Mouse (Mus musculus) midbrain, embryonic 15.5 days (tissue): Measurements from ENCODE around the gene Olfr520. TPM values are rescaled to one million over a fixed set of nuclear protein-coding genes. Genes with fewer than 3 reads are reported as not detected.
"Not testable (repeated sequence)": the region's sequence is repeated elsewhere in the genome, so short reads cannot be mapped to it uniquely, and the experiment has no call there.

Experiments
- ATAC-seq: fragments of 200-750 bp; cut with Nextera tagmentation; replicated peaks from 2 replicates; pipeline ENCODE4 v1.8.0; 2017; ENCODE audit warnings: moderate TSS enrichment
- H3K27ac ChIP-seq: fragments of 300-500 bp; sonication (generic); 2 replicates; pipeline ENCODE4 v1.5.1; 2015; ENCODE audit warnings: mild to moderate bottlenecking, inconsistent platforms
- H3K27me3 ChIP-seq: fragments of 300-500 bp; sonication (generic); replicated peaks from 2 replicates; pipeline ENCODE4 v1.6.1; 2015; ENCODE audit warnings: inconsistent platforms
- H3K36me3 ChIP-seq: fragments of 300-500 bp; sonication (generic); replicated peaks from 2 replicates; pipeline ENCODE4 v1.6.1; 2015; ENCODE audit warnings: inconsistent platforms
- H3K4me1 ChIP-seq: fragments of 300-500 bp; sonication (generic); 2 replicates; pipeline ENCODE4 v1.6.1; 2015; ENCODE audit warnings: inconsistent platforms
- H3K4me2 ChIP-seq: fragments of 300-500 bp; sonication (generic); 2 replicates; pipeline ENCODE4 v1.6.1; 2015; ENCODE audit warnings: inconsistent platforms, mild to moderate bottlenecking, moderate library complexity
- H3K4me3 ChIP-seq: fragments of 300-500 bp; sonication (generic); 2 replicates; pipeline ENCODE4 v1.5.1; 2015; ENCODE audit warnings: mild to moderate bottlenecking, inconsistent platforms
- H3K9ac ChIP-seq: fragments of 300-500 bp; sonication (generic); 2 replicates; pipeline ENCODE4 v1.6.1; 2015; ENCODE audit warnings: mild to moderate bottlenecking, inconsistent platforms
- H3K9me3 ChIP-seq: fragments of 300-500 bp; sonication (generic); 2 replicates; pipeline ENCODE4 v1.6.1; 2016; ENCODE audit warnings: inconsistent platforms
- WGBS: fragments of 180-500 bp; shearing (Covaris S2); methylation state at CpG from one replicate; pipeline ENCODE4 v1.1.7; 2015; ENCODE audit warnings: mixed read lengths; 5-methylcytosine and 5-hydroxymethylcytosine counted together
- polyA plus RNA-seq: library from polyadenylated mRNA; unstranded; fragments of >200 nt; fragmentation: Nextera tagmentation; extraction: Ambion mirVana; gene quantifications from 2 replicates; pipeline ENCODE4 v1.2.1, GENCODE M21; 2015

Gene Olfr520
- not detected in 2 replicates for polyA plus RNA-seq

- 96% methylated on average over 2 of the region's 2 CpGs for WGBS
- Histone ChIP-seq H3K4me2 (no peak within 1 kb of the TSS), H3K27me3 (no peaks in the 10 kb centered on the region), H3K9me3 (no peaks in the 10 kb centered on the region; the same call in 1 of the 2 replicates), H3K9ac (no peak within 1 kb of the TSS), H3K27ac (no peak within 1 kb of the TSS), H3K4me1 (no peaks in the 10 kb centered on the region), H3K36me3 (no peaks in the 10 kb centered on the region), H3K4me3 (no peak within 1 kb of the TSS)
- no peak for ATAC-seq
Measured at GRCm38 (mm10) chr7:99729973-99730372, at the start of gene Olfr520. Gene Olfr520 (plus strand): TSS chr7:99730273.

GRCm38 (mm10) chr7:99680771-99681170 lies 49.3 kb upstream of the Olfr520 start:
- Histone ChIP-seq H3K36me3 (no peaks in the 10 kb centered on the region), H3K4me2 (no peak overlapping the region), H3K9me3 (no peaks in the 10 kb centered on the region), H3K9ac (no peak overlapping the region), H3K4me1 (no peaks in the 10 kb centered on the region), H3K4me3 (no peak overlapping the region), H3K27ac (no peak overlapping the region), H3K27me3 (no peaks in the 10 kb centered on the region)
- 90% methylated on average over 5 of the region's 5 CpGs for WGBS
- ATAC-seq, result no peak

GRCm38 (mm10) chr7:99684086-99684485 lies 46.0 kb upstream of the Olfr520 start:
- H3K9ac ChIP-seq, result no peak overlapping the region
- no peak for ATAC-seq
- H3K27me3 ChIP-seq, result no peaks in the 10 kb centered on the region
- H3K4me3 ChIP-seq, result no peak overlapping the region
- H3K4me2 ChIP-seq, result no peak overlapping the region
- WGBS, result 63% methylated on average over 4 of the region's 4 CpGs
- no peak overlapping the region for H3K27ac ChIP-seq
- H3K4me1 ChIP-seq, result no peaks in the 10 kb centered on the region
- H3K36me3 ChIP-seq, result no peaks in the 10 kb centered on the region
- no peaks in the 10 kb centered on the region for H3K9me3 ChIP-seq

GRCm38 (mm10) chr7:99690819-99691218 lies 39.3 kb upstream of the Olfr520 start:
- Histone ChIP-seq H3K9me3 (no peaks in the 10 kb centered on the region), H3K36me3 (no peaks in the 10 kb centered on the region), H3K4me3 (no peak overlapping the region), H3K27ac (no peak overlapping the region), H3K4me2 (no peak overlapping the region), H3K4me1 (no peaks in the 10 kb centered on the region), H3K9ac (no peak overlapping the region), H3K27me3 (no peaks in the 10 kb centered on the region)
- 75% methylated on average over 7 of the region's 7 CpGs for WGBS
- ATAC-seq, result no peak

GRCm38 (mm10) chr7:99692396-99692795 lies 37.7 kb upstream of the Olfr520 start:
- H3K27ac ChIP-seq, result no peak overlapping the region
- no peak for ATAC-seq
- no peaks in the 10 kb centered on the region for H3K27me3 ChIP-seq

GRCm38 (mm10) chr7:99693387-99693786 lies 36.7 kb upstream of the Olfr520 start:
- Histone ChIP-seq H3K27me3 (no peaks in the 10 kb centered on the region), H3K4me1 (no peaks in the 10 kb centered on the region), H3K4me2 (no peak overlapping the region), H3K9ac (no peak overlapping the region), H3K4me3 (no peak overlapping the region), H3K36me3 (no peaks in the 10 kb centered on the region), H3K27ac (no peak overlapping the region), H3K9me3 (no peaks in the 10 kb centered on the region)
- no peak for ATAC-seq
- WGBS, result 98% methylated on average over 3 of the region's 3 CpGs

More at GRCm38 (mm10) chr7:99692396-99692795, 37.7 kb upstream of the Olfr520 start:
- H3K4me2 ChIP-seq, result no peak overlapping the region
- H3K9ac ChIP-seq, result no peak overlapping the region
- no peak overlapping the region for H3K4me3 ChIP-seq
- no peaks in the 10 kb centered on the region for H3K9me3 ChIP-seq
- WGBS, result 38% methylated on average over 3 of the region's 3 CpGs
- no peaks in the 10 kb centered on the region for H3K4me1 ChIP-seq
- no peaks in the 10 kb centered on the region for H3K36me3 ChIP-seq

GRCm38 (mm10) chr7:99693976-99694375 lies 36.1 kb upstream of the Olfr520 start:
- Histone ChIP-seq H3K4me2 (no peak overlapping the region), H3K27me3 (no peaks in the 10 kb centered on the region), H3K4me1 (no peaks in the 10 kb centered on the region), H3K27ac (no peak overlapping the region), H3K9ac (no peak overlapping the region), H3K36me3 (no peaks in the 10 kb centered on the region), H3K4me3 (no peak overlapping the region), H3K9me3 (no peaks in the 10 kb centered on the region)
- ATAC-seq, result no peak
- WGBS, result 93% methylated on average over 3 of the region's 3 CpGs

- not testable (repeated sequence) for H3K4me2 ChIP-seq, H3K27ac ChIP-seq, ATAC-seq, H3K9ac ChIP-seq, H3K9me3 ChIP-seq, H3K36me3 ChIP-seq, H3K4me1 ChIP-seq, H3K27me3 ChIP-seq, H3K4me3 ChIP-seq
- WGBS, result 81% methylated on average over 5 of the region's 5 CpGs
Measured at GRCm38 (mm10) chr7:99694424-99694823, 35.6 kb upstream of the Olfr520 start.

GRCm38 (mm10) chr7:99695471-99696057 lies 34.5 kb upstream of the Olfr520 start:
- no peak overlapping the region for H3K27ac ChIP-seq
- no peak overlapping the region for H3K4me2 ChIP-seq
- H3K9ac ChIP-seq, result no peak overlapping the region
- H3K9me3 ChIP-seq, result no peaks in the 10 kb centered on the region
- no peaks in the 10 kb centered on the region for H3K36me3 ChIP-seq
- 86% methylated on average over 8 of the region's 8 CpGs for WGBS
- no peaks in the 10 kb centered on the region for H3K27me3 ChIP-seq
- ATAC-seq, result no peak
- no peaks in the 10 kb centered on the region for H3K4me1 ChIP-seq
- H3K4me3 ChIP-seq, result no peak overlapping the region

- H3K4me1 ChIP-seq, result no peaks in the 10 kb centered on the region
- H3K27ac ChIP-seq, result no peak overlapping the region
- H3K9ac ChIP-seq, result no peak overlapping the region
- 79% methylated on average over 3 of the region's 3 CpGs for WGBS
- no peaks in the 10 kb centered on the region for H3K36me3 ChIP-seq
- no peak for ATAC-seq
- H3K27me3 ChIP-seq, result no peaks in the 10 kb centered on the region
- no peaks in the 10 kb centered on the region for H3K9me3 ChIP-seq
- H3K4me2 ChIP-seq, result no peak overlapping the region
- no peak overlapping the region for H3K4me3 ChIP-seq
Measured at GRCm38 (mm10) chr7:99698576-99698975, 31.5 kb upstream of the Olfr520 start.

- Histone ChIP-seq H3K27ac (no peak overlapping the region), H3K36me3 (no peaks in the 10 kb centered on the region)
- 61% methylated on average over 3 of the region's 3 CpGs for WGBS
Measured at GRCm38 (mm10) chr7:99699106-99699505, 31.0 kb upstream of the Olfr520 start.

GRCm38 (mm10) chr7:99699709-99700151 lies 30.3 kb upstream of the Olfr520 start:
- H3K9ac ChIP-seq, result no peak overlapping the region
- no peak for ATAC-seq
- H3K27ac ChIP-seq, result no peak overlapping the region
- no peaks in the 10 kb centered on the region for H3K4me1 ChIP-seq
- no peaks in the 10 kb centered on the region for H3K9me3 ChIP-seq
- H3K4me2 ChIP-seq, result no peak overlapping the region
- H3K4me3 ChIP-seq, result no peak overlapping the region
- WGBS, result 73% methylated on average over 3 of the region's 3 CpGs
- no peaks in the 10 kb centered on the region for H3K27me3 ChIP-seq
- H3K36me3 ChIP-seq, result no peaks in the 10 kb centered on the region

More at GRCm38 (mm10) chr7:99699106-99699505, 31.0 kb upstream of the Olfr520 start:
- no peak for ATAC-seq
- no peaks in the 10 kb centered on the region for H3K9me3 ChIP-seq
- H3K4me1 ChIP-seq, result no peaks in the 10 kb centered on the region
- H3K27me3 ChIP-seq, result no peaks in the 10 kb centered on the region
- H3K9ac ChIP-seq, result no peak overlapping the region
- no peak overlapping the region for H3K4me2 ChIP-seq
- no peak overlapping the region for H3K4me3 ChIP-seq

- H3K27me3 ChIP-seq, result no peaks in the 10 kb centered on the region
- H3K9ac ChIP-seq, result no peak overlapping the region
- no peak overlapping the region for H3K4me3 ChIP-seq
- 88% methylated on average over 4 of the region's 4 CpGs for WGBS
- no peaks in the 10 kb centered on the region for H3K36me3 ChIP-seq
- H3K27ac ChIP-seq, result no peak overlapping the region
- H3K9me3 ChIP-seq, result no peaks in the 10 kb centered on the region
- no peak for ATAC-seq
- no peaks in the 10 kb centered on the region for H3K4me1 ChIP-seq
- H3K4me2 ChIP-seq, result no peak overlapping the region
Measured at GRCm38 (mm10) chr7:99700641-99701040, 29.4 kb upstream of the Olfr520 start.
